Mouse (Mus musculus) MEL (cell line): Measurements from ENCODE around the gene Taok1. TPM values are rescaled to one million over a fixed set of nuclear protein-coding genes. Genes with fewer than 3 reads are reported as not detected.
A peak's percentile ranks its signal among the peaks of the same experiment; 100 is the strongest.

Experiments
- DNase-seq: peaks from one replicate; pipeline ENCODE4 v3.0.0; 2011; ENCODE audit warnings: low read depth, low spot score
- H3K27ac ChIP-seq: 2 replicates; pipeline ENCODE4 v1.5.1; 2012; ENCODE audit warnings: low read depth, mild to moderate bottlenecking, control low read depth, low read length, moderate library complexity; ENCODE audit not compliant: control insufficient read depth
- H3K27me3 ChIP-seq, 2 experiments: fragments of 150-350 bp in 1 of 2; sonication (generic) in 1 of 2; 2 replicates each; pipeline ENCODE4 v1.6.1; 2012; ENCODE audit warnings: low read length in 2 of 2, mild to moderate bottlenecking in 2 of 2, improper control_type of control experiment in 1 of 2, moderate library complexity in 1 of 2; ENCODE audit not compliant: insufficient read depth in 2 of 2, control insufficient read depth in 1 of 2
- H3K36me3 ChIP-seq, 2 experiments: 2 replicates each; pipeline ENCODE4 v1.6.1; 2012 to 2014; ENCODE audit warnings: low read length in 2 of 2, improper control_type of control experiment in 1 of 2, inconsistent platforms in 1 of 2, mild to moderate bottlenecking in 1 of 2; ENCODE audit not compliant: insufficient read depth in 2 of 2, control insufficient read depth in 1 of 2
- H3K4me1 ChIP-seq, 2 experiments: fragments of 150-350 bp in 1 of 2; sonication (generic) in 1 of 2; 2 replicates each; pipeline ENCODE4 v1.6.1; 2012; ENCODE audit warnings: low read length in 2 of 2, improper control_type of control experiment in 1 of 2, mild to moderate bottlenecking in 1 of 2; ENCODE audit not compliant: insufficient read depth in 2 of 2, control insufficient read depth in 1 of 2
- H3K4me3 ChIP-seq, 2 experiments: fragments of 150-350 bp in 1 of 2; sonication (generic) in 1 of 2; 2 replicates each; pipeline ENCODE4 v1.5.1; 2012; ENCODE audit warnings: low read depth in 2 of 2, low read length in 2 of 2, mild to moderate bottlenecking in 2 of 2, moderate library complexity in 2 of 2, control low read depth in 1 of 2, improper control_type of control experiment in 1 of 2; ENCODE audit not compliant: control insufficient read depth in 1 of 2, insufficient read depth in 1 of 2
- H3K79me2 ChIP-seq: 2 replicates; pipeline ENCODE4 v1.6.1; 2012; ENCODE audit warnings: mild to moderate bottlenecking, low read length, moderate library complexity; ENCODE audit not compliant: control insufficient read depth, poor library complexity, insufficient read depth
- H3K9ac ChIP-seq: 2 replicates; pipeline ENCODE4 v1.6.1; 2012; ENCODE audit warnings: low read depth, mild to moderate bottlenecking, control low read depth, low read length, moderate library complexity; ENCODE audit not compliant: control insufficient read depth, poor library complexity, severe bottlenecking
- H3K9me3 ChIP-seq: fragments of 150-350 bp; sonication (generic); replicated peaks from 2 replicates; pipeline ENCODE4 v1.6.1; 2012; ENCODE audit warnings: mild to moderate bottlenecking, low read length, improper control_type of control experiment, moderate library complexity; ENCODE audit not compliant: insufficient read depth
- BHLHE40 ChIP-seq: IDR thresholded peaks from 2 replicates; pipeline ENCODE4 v1.6.1; 2012; ENCODE audit warnings: low read depth, mild to moderate bottlenecking, inconsistent platforms, low read length, improper control_type of control experiment, borderline replicate concordance
- CHD1 ChIP-seq: IDR thresholded peaks from 2 replicates; pipeline ENCODE4 v1.6.1; 2012; ENCODE audit warnings: low read depth, mild to moderate bottlenecking, inconsistent platforms, low read length, improper control_type of control experiment
- CHD2 ChIP-seq: IDR thresholded peaks from 2 replicates; pipeline ENCODE4 v1.6.1; 2011; ENCODE audit warnings: low read length, improper control_type of control experiment
- CTCF ChIP-seq, 3 experiments: IDR thresholded peaks in 2 of 3; conservative IDR thresholded peaks in 1 of 3; 2 replicates each; pipeline ENCODE4 v1.5.1; 2011 to 2012; ENCODE audit warnings: low read length in 3 of 3, low read depth in 2 of 3, mild to moderate bottlenecking in 2 of 3, improper control_type of control experiment in 1 of 3, inconsistent platforms in 1 of 3, mixed read lengths in 1 of 3, moderate library complexity in 1 of 3; ENCODE audit not compliant: control insufficient read depth in 1 of 3, insufficient read depth in 1 of 3, poor library complexity in 1 of 3, severe bottlenecking in 1 of 3
- E2F4 ChIP-seq: IDR thresholded peaks from 2 replicates; pipeline ENCODE4 v1.6.1; 2011; ENCODE audit warnings: low read depth, low read length, improper control_type of control experiment, borderline replicate concordance
- ELF1 ChIP-seq: IDR thresholded peaks from 2 replicates; pipeline ENCODE4 v1.6.1; 2014; ENCODE audit warnings: low read depth, mild to moderate bottlenecking, inconsistent platforms, low read length, improper control_type of control experiment, moderate library complexity
- EP300 ChIP-seq, 2 experiments: IDR thresholded peaks; 2 replicates each; pipeline ENCODE4 v1.6.1; 2011; ENCODE audit warnings: improper control_type of control experiment in 2 of 2, low read length in 2 of 2, low read depth in 1 of 2, mild to moderate bottlenecking in 1 of 2
- ETS1 ChIP-seq: IDR thresholded peaks from 2 replicates; pipeline ENCODE4 v1.6.1; 2012; ENCODE audit warnings: low read depth, mild to moderate bottlenecking, inconsistent platforms, low read length, improper control_type of control experiment, moderate library complexity
- GATA1 ChIP-seq: IDR thresholded peaks from 2 replicates; pipeline ENCODE4 v1.6.1; 2011; ENCODE audit warnings: low read depth, low read length, improper control_type of control experiment
- MAFK ChIP-seq: IDR thresholded peaks from 2 replicates; pipeline ENCODE4 v1.6.1; 2011; ENCODE audit warnings: low read depth, mild to moderate bottlenecking, low read length, improper control_type of control experiment, borderline replicate concordance
- MAX ChIP-seq: IDR thresholded peaks from 2 replicates; pipeline ENCODE4 v1.6.1; 2011; ENCODE audit warnings: low read length, improper control_type of control experiment
- MEF2A ChIP-seq: IDR thresholded peaks from 2 replicates; pipeline ENCODE4 v1.6.1; 2014; ENCODE audit warnings: low read depth, mild to moderate bottlenecking, inconsistent platforms, low read length, improper control_type of control experiment; ENCODE audit not compliant: poor library complexity, insufficient replicate concordance, severe bottlenecking; ENCODE audit errors: extremely low read depth
- MXI1 ChIP-seq: IDR thresholded peaks from 2 replicates; pipeline ENCODE4 v1.6.1; 2011; ENCODE audit warnings: mild to moderate bottlenecking, low read depth, low read length, improper control_type of control experiment
- MYB ChIP-seq: IDR thresholded peaks from 2 replicates; pipeline ENCODE4 v1.6.1; 2011; ENCODE audit warnings: mild to moderate bottlenecking, low read depth, low read length, improper control_type of control experiment
- NRF1 ChIP-seq: IDR thresholded peaks from 2 replicates; pipeline ENCODE4 v1.6.1; 2014; ENCODE audit warnings: low read depth, mild to moderate bottlenecking, inconsistent platforms, low read length, improper control_type of control experiment, moderate library complexity; ENCODE audit not compliant: poor library complexity, insufficient read depth, severe bottlenecking
- POLR2A ChIP-seq, 2 experiments: IDR thresholded peaks; 2 replicates each; pipeline ENCODE4 v1.6.1; 2011 to 2012; ENCODE audit warnings: low read length in 2 of 2, mild to moderate bottlenecking in 2 of 2, control low read depth in 1 of 2, improper control_type of control experiment in 1 of 2, low read depth in 1 of 2, moderate library complexity in 1 of 2; ENCODE audit not compliant: control insufficient read depth in 1 of 2, insufficient read depth in 1 of 2, poor library complexity in 1 of 2
- POLR2AphosphoS2 ChIP-seq: IDR thresholded peaks from 2 replicates; pipeline ENCODE4 v1.6.1; 2011; ENCODE audit warnings: low read length, improper control_type of control experiment
- SIN3A ChIP-seq: IDR thresholded peaks from 2 replicates; pipeline ENCODE4 v1.6.1; 2012; ENCODE audit warnings: low read length, improper control_type of control experiment, inconsistent platforms
- TBP ChIP-seq: IDR thresholded peaks from 2 replicates; pipeline ENCODE4 v1.8.0; 2011; ENCODE audit warnings: low read depth, low read length, improper control_type of control experiment
- TCF12 ChIP-seq: IDR thresholded peaks from 2 replicates; pipeline ENCODE4 v1.6.1; 2014; ENCODE audit warnings: low read depth, mild to moderate bottlenecking, inconsistent platforms, low read length, improper control_type of control experiment, moderate library complexity
- ZC3H11A ChIP-seq: IDR thresholded peaks from 2 replicates; pipeline ENCODE4 v1.6.1; 2012; ENCODE audit warnings: low read depth, mild to moderate bottlenecking, inconsistent platforms, low read length, improper control_type of control experiment
- ZNF384 ChIP-seq: IDR thresholded peaks from 2 replicates; pipeline ENCODE4 v1.6.1; 2012; ENCODE audit warnings: low read depth, mild to moderate bottlenecking, inconsistent platforms, low read length, improper control_type of control experiment
- polyA plus RNA-seq, 2 experiments: library from polyadenylated mRNA; stranded (reverse) in 1 of 2; unstranded in 1 of 2; fragments of >175 nt in 1 of 2; fragments of >200 nt in 1 of 2; gene quantifications; 2 replicates each; pipeline versions ENCODE4 v1.2.1 to v1.2.4; 2012; ENCODE audit warnings: low replicate concordance in 2 of 2, low read depth in 1 of 2; ENCODE audit not compliant: insufficient read length in 2 of 2, insufficient read depth in 1 of 2, missing spikeins in 1 of 2
- total RNA-seq: library from RNA; depleted of rRNA; stranded (reverse); fragments of 300-350 nt; gene quantifications from 2 replicates; pipeline ENCODE4 v1.2.3, GENCODE M21; 2012

Taok1 gene
- total and polyA plus RNA-seq, 3 experiments = 7.9 to 31.0 (median 15.9) TPM

DNA sequence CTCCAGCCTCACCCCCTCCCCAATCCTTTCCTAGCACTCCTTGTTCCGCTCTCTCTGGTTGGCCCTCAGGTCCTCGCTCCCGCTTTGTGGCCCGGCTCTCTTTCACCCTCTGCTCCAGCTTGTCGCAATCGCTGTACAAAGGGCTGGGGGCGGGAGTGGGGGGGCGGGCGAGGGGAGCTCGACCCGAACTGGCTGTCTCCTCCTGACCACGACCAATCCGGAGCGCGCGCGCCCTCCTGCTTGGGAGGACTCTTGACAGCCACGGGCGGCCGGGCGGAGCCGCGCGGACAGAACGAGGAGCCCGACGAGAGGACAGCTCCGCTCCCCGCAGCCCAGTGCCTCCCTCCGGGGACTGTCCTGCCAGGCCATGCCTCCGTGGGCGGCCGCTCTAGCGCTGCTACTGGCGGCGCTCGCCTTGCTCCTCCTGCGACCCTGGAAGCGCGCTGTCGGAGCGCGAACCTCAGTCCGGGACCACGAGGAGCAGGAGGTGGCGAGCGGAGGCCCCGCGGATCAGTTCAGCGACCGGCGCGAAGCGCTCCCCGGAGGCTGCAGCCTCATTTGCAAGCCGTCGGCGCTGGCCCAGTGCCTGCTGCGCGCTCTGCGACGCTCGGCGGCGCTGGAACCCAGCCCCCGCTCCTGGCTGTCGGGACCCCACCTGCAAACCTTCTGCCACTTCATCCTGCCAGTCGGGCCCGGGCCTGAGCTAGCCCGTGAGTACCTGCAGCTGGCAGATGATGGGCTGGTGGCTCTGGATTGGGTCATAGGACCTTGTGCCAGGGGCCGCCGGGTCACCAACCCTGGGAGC is 92.6 kb downstream of the Taok1 start, which contains the start of gene Abhd15:
TSS of gene Abhd15 (plus strand) at position 290 of the 805 bp plus-strand sequence.
- Histone ChIP-seq H3K27me3 (no peaks in the 10 kb centered on the region), H3K9me3 (no peaks in the 10 kb centered on the region), H3K4me3 (peak within 1 kb of the TSS; percentile 85 to 96), H3K9ac (peak within 1 kb of the TSS; percentile 84), H3K79me2 (peaks cover 2% of the 10 kb centered on the region; the same call in 1 of the 2 replicates)
- TF ChIP-seq TBP (0 out of 2 replicates have a peak, but pooled peaks have one; percentile 1), ELF1 (peak; percentile 2; the same call in 1 of the 2 replicates), MYB (no peak), ETS1 (no peak), GATA1 (no peak), ZNF384 (no peak), BHLHE40 (no peak), POLR2AphosphoS2 (no peak), EP300 (IDR thresholded peaks at IDR 0.05; ENCODE audit: low read depth in 1 of 2, low read length in 2 of 2) (no peak), MAFK (no peak), NRF1 (0 out of 2 replicates have a peak, but pooled peaks have one; percentile 13), CHD1 (0 out of 2 replicates have a peak, but pooled peaks have one; percentile 35), MEF2A (no peak), POLR2A (IDR thresholded peaks at IDR 0.05; ENCODE audit: control insufficient read depth in 1 of 2, insufficient read depth in 1 of 2, low read depth in 1 of 2, low read length in 2 of 2, poor library complexity in 1 of 2) (no peak; a peak in 2 of 4 replicates), CTCF (IDR thresholded peaks at IDR 0.05 in 2 of 3, conservative IDR thresholded peaks at IDR 0.05 in 1 of 3; ENCODE audit: control insufficient read depth in 1 of 3, insufficient read depth in 1 of 3, low read depth in 2 of 3, low read length in 3 of 3, poor library complexity in 1 of 3, severe bottlenecking in 1 of 3) (peak in 1 of 3 experiments; percentile 22; a peak in 2 of 6 replicates), ZC3H11A (no peak), CHD2 (no peak), MXI1 (peak; percentile 51), SIN3A (peak; percentile 41), MAX (peak; percentile 69), E2F4 (no peak), TCF12 (no peak)
- TF ChIP-seq, all 39 proteins: peak for 8
- Histone ChIP-seq H3K36me3 (peaks cover 0 to 12% of the 10 kb centered on the region in 2 experiments; a peak in 2 of 4 replicates), H3K27ac (peak within 1 kb of the TSS; percentile 1; the same call in 1 of the 2 replicates), H3K4me1 (peaks cover 2 to 22% of the 10 kb centered on the region in 2 experiments; a peak in 3 of 4 replicates)
- DNase-seq = peak; percentile 89
